Mouse (Mus musculus) kidney, embryonic 16.5 days (tissue): ENCODE measurements around the gene Abl2. TPM values are rescaled to one million over a fixed set of nuclear protein-coding genes. Genes with fewer than 3 reads are reported as not detected.
A peak's percentile ranks its signal among the peaks of the same experiment; 100 is the strongest.

Source experiments
- ATAC-seq: fragments of 200-750 bp; cut with Nextera tagmentation; 2 replicates; pipeline ENCODE4 v1.8.0; 2017; ENCODE audit warnings: moderate TSS enrichment; ENCODE audit not compliant: low FRiP score, low TSS enrichment
- H3K27ac ChIP-seq: fragments of 300-500 bp; sonication (generic); 2 replicates; pipeline ENCODE4 v1.5.1; 2014; ENCODE audit warnings: low read length
- H3K27me3 ChIP-seq: fragments of 300-500 bp; sonication (generic); 2 replicates; pipeline ENCODE4 v1.6.1; 2014; ENCODE audit warnings: low read length, control low read depth, mixed read lengths; ENCODE audit not compliant: insufficient read depth
- H3K36me3 ChIP-seq: fragments of 300-500 bp; sonication (generic); 2 replicates; pipeline ENCODE4 v1.6.1; 2014; ENCODE audit warnings: low read length, control low read depth, mixed read lengths; ENCODE audit not compliant: insufficient read depth
- H3K4me1 ChIP-seq: fragments of 300-500 bp; sonication (generic); 2 replicates; pipeline ENCODE4 v1.6.1; 2014; ENCODE audit warnings: low read length, control low read depth, mixed read lengths; ENCODE audit not compliant: insufficient read depth
- H3K4me2 ChIP-seq: fragments of 300-500 bp; sonication (generic); replicated peaks from 2 replicates; pipeline ENCODE4 v1.6.1; 2014; ENCODE audit warnings: low read depth, low read length
- H3K4me3 ChIP-seq: fragments of 300-500 bp; sonication (generic); 2 replicates; pipeline ENCODE4 v1.5.1; 2014; ENCODE audit warnings: mild to moderate bottlenecking, low read length
- H3K9ac ChIP-seq: fragments of 300-500 bp; sonication (generic); replicated peaks from 2 replicates; pipeline ENCODE4 v1.6.1; 2014; ENCODE audit warnings: low read length
- H3K9me3 ChIP-seq: fragments of 300-500 bp; sonication (generic); 2 replicates; pipeline ENCODE4 v1.6.1; 2016; ENCODE audit warnings: low read length, control low read depth
- WGBS: fragments of 180-500 bp; shearing (Covaris S2); extraction: QIAGEN DNeasy Blood & Tissue Kit; methylation state at CpG from one replicate; pipeline ENCODE4 v1.1.7; 2014; 5-methylcytosine and 5-hydroxymethylcytosine counted together
- polyA plus RNA-seq: library from polyadenylated mRNA; unstranded; fragments of >200 nt; fragmentation: Nextera tagmentation; extraction: Ambion mirVana; gene quantifications from 2 replicates; pipeline ENCODE4 v1.2.1, GENCODE M21; 2015

Abl2 gene
- polyA plus RNA-seq, 1 experiment from 2014 or later: 4.0 TPM

DNA sequence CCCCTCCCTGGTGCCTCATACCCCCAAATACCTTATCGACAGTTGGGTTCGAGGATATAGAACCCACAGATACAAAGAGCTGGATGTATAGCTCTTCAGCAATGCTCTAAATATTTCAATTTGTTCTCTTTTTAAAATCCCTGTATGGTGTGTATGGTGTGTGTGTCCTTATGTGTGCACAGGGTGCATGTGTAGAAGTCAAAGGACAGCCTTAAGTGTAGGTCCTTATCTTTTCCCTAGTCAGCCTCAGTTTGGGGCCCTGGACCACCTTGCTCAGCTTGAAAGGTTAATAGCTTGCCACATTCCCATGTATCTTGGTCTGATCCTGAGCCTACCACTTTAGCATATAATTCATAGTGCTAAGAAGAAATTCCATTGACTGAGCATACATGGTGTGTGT is 49.9 kb downstream of the Abl2 start:
- Histone ChIP-seq H3K27me3 (no peaks in the 10 kb centered on the region), H3K9me3 (no peaks in the 10 kb centered on the region), H3K4me3 (no peak overlapping the region), H3K4me2 (no peak overlapping the region), H3K9ac (no peak overlapping the region), H3K4me1 (peaks cover 14% of the 10 kb centered on the region), H3K36me3 (no peaks in the 10 kb centered on the region), H3K27ac (no peak overlapping the region)
- 89% methylated on average over 2 of the region's 2 CpGs for WGBS
- ATAC-seq: no peak

DNA sequence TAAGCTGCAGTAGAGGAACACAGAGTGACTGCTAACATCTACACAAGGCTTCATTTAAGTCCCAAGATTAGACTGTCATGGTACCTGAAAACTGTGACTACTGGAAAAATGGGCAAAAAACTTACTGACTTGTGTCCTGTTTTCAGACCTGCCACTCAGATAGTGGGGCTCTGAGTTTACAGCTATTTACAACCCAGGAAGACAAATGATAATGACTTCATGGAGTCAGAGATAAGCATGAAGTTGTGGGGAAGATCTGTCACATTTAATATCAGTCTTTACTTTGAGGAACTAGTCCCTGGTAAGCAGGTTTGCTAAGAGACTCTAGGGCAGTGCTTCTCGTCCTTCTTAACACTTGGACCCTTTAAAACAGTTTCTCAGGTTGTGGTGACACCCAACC is 51.7 kb downstream of the Abl2 start:
- Histone ChIP-seq H3K36me3 (no peaks in the 10 kb centered on the region), H3K27ac (no peak overlapping the region), H3K4me1 (peaks cover 28% of the 10 kb centered on the region), H3K9ac (no peak overlapping the region), H3K4me3 (no peak overlapping the region), H3K4me2 (no peak overlapping the region), H3K27me3 (no peaks in the 10 kb centered on the region), H3K9me3 (no peaks in the 10 kb centered on the region)
- ATAC-seq: no peak
- 92% methylated on average over 1 of the region's 1 CpGs for WGBS

DNA sequence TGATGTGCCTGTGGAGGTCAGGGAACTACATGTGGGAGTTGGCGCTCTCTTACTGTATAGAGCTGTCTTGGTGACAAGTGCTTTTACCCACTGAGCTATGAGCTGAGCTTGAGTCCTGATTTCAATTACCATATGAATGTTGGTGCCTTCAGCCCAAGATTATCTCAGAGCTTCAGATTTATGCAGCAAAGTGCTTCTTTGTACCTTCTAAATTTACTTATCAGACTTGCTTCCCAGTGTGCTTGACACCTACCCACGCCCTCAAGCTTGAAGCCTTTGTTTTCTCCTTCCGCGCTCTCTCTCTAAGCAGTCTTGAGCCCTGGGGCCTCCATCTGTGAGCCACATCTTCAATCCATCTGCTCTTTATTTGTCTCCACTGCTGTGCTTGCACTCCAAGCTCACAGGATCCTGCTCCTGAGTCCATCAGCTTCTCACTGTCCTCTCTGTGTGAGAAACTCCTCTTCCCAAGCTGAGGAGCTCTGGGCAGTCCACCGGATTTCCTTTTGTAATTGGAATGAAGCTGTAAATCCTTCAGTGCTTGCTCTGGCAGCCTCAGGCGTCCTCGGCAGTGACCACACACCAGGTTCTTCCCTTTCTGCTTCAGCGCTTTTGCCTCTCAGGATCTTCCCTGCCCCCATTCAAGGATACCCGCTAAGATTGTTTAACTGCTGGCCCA is 55.4 kb downstream of the Abl2 start:
- 17% methylated on average over 9 of the region's 9 CpGs for WGBS
- Histone ChIP-seq H3K36me3 (no peaks in the 10 kb centered on the region), H3K27me3 (no peaks in the 10 kb centered on the region), H3K4me1 (peaks cover 44% of the 10 kb centered on the region), H3K27ac (peak overlapping the region; percentile 95), H3K9ac (peak overlapping the region; percentile 22), H3K4me2 (peak overlapping the region; percentile 40), H3K9me3 (no peaks in the 10 kb centered on the region), H3K4me3 (no peak overlapping the region)
- ATAC-seq: peak; percentile 71

DNA sequence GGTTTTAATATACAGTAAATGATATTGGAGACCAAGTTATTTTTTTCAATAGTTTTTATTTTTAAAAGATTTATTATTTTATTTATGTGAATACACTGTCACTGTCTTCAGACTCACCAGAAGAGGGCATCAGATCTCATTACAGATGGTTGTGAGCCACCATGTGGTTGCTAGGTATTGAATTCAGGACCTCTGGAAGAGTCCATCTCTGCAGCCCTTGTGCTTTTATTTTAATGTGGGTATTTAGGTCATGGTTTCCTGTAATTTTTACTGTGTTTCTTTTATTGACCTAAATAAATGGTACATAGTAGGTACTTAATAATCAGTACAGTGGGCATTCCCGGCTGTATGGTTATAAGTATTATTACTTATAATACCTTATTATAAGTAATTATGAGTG is 56.1 kb downstream of the Abl2 start:
- WGBS: 86% methylated on average over 1 of the region's 1 CpGs
- Histone ChIP-seq H3K27me3 (no peaks in the 10 kb centered on the region), H3K4me1 (peaks cover 38% of the 10 kb centered on the region), H3K36me3 (no peaks in the 10 kb centered on the region), H3K9me3 (no peaks in the 10 kb centered on the region), H3K4me2 (0 out of 2 replicates have a peak overlapping the region, but pooled peaks have one; percentile 46), H3K9ac (no peak overlapping the region), H3K27ac (no peak overlapping the region), H3K4me3 (no peak overlapping the region)
- ATAC-seq: no peak

DNA sequence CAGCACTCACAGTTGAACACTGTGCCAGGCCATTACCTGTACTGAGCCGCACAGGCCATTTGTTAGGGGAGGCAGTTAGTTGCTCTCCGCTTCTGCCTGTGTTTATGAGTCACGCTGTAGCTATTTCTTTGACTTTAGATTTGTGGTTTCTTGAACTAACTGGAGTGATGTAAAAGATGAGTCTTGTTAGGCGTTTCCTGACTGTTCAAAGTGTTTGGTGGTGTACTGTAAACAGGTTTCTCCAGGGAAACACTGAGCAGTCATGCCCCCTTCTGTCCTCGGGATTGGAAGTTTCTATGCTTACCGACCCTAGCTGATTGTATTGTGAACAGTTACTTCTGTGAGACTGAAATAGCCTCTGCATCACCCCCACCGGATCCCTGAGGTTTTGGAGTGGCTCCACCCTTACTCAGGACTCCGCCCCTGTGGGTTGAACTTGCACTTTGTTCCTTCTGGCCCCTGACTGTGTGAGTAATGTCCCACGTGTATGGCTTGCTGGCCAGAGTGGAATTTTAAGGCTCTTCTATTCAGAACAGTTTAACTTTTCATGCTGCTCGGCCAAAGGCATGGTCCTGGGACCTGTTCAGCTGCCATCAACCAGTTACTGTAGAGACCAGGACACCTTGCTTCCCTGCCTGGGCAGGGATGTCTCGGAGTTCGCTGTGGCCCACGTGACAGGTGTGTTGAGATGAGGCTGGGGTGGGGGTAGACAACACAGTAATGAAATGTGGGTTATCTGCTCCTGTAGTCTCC is 57.0 kb downstream of the Abl2 start:
- Histone ChIP-seq H3K36me3 (no peaks in the 10 kb centered on the region), H3K27ac (peak overlapping the region; percentile 54), H3K4me3 (peak overlapping the region; percentile 23), H3K9ac (peak overlapping the region; percentile 3; the same call in 1 of the 2 replicates), H3K27me3 (no peaks in the 10 kb centered on the region), H3K4me2 (peak overlapping the region; percentile 46), H3K4me1 (peaks cover 37% of the 10 kb centered on the region), H3K9me3 (no peaks in the 10 kb centered on the region)
- 14% methylated on average over 13 of the region's 13 CpGs for WGBS
- ATAC-seq: peak; percentile 87

DNA sequence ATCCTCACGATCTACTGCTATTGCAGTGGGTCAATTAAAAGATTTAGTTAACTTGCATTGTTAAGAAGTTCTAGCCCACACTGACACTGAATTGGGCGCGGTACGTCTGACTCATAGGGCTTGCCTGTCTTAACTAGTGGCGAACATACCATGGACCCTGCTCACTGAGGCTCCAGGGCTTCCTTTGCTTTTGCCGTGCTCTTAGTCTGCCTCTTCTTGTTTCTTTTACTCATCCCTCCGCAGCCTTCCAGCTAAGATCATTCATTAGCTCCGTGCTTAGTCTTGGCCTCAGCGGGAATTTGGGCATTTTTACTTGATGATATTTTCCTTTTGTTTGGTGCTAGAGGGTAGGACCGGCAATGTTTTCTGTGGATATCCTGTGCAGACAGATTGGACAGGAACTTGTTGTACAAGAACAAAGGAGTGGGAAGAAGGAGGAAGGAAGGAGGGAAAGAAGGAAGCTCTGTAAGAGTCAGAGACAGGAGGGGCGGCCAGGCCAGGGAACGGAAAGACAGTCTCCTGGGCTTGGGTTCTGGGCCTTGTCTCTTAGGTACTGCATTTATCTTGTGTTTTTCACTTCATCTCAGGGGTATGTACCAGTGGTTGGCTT is 58.5 kb downstream of the Abl2 start:
- 0 out of 2 replicates have a peak overlapping the region, but pooled peaks have one; percentile 26 for H3K9ac ChIP-seq
- WGBS: 55% methylated on average over 12 of the region's 12 CpGs
- H3K27me3 ChIP-seq: no peaks in the 10 kb centered on the region
- H3K4me2 ChIP-seq: peak overlapping the region; percentile 27
- ATAC-seq: no peak
- H3K4me1 ChIP-seq: peaks cover 37% of the 10 kb centered on the region
- H3K36me3 ChIP-seq: no peaks in the 10 kb centered on the region
- H3K9me3 ChIP-seq: no peaks in the 10 kb centered on the region
- H3K27ac ChIP-seq: peak overlapping the region; percentile 22; the same call in 1 of the 2 replicates
- peak overlapping the region; percentile 13 for H3K4me3 ChIP-seq

DNA sequence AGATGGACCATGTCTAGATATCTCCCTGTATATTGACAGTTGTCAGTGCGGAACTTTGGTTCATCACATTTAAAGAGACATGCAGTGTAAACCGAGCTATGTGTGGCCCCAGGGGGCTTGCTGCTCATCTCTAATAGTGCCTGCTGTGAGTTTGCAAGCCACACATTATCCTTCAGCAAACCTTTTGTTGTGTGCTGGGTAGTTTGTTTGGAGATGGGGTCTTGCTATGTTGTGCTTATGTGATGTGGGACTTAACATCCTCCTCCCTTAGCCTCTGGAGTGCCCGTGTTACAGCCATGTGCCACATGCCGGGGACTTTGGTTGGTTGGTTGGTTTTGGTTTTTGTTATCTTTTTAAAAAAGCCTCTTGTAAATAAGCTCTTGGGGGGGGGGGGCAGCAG is 59.2 kb downstream of the Abl2 start:
- no peak overlapping the region for H3K4me2 ChIP-seq
- no peak overlapping the region for H3K9ac ChIP-seq
- ATAC-seq: no peak
- H3K4me1 ChIP-seq: peaks cover 37% of the 10 kb centered on the region
- H3K4me3 ChIP-seq: no peak overlapping the region
- H3K9me3 ChIP-seq: no peaks in the 10 kb centered on the region
- H3K27ac ChIP-seq: no peak overlapping the region
- H3K27me3 ChIP-seq: no peaks in the 10 kb centered on the region
- H3K36me3 ChIP-seq: no peaks in the 10 kb centered on the region
- WGBS: 60% methylated on average over 4 of the region's 4 CpGs

DNA sequence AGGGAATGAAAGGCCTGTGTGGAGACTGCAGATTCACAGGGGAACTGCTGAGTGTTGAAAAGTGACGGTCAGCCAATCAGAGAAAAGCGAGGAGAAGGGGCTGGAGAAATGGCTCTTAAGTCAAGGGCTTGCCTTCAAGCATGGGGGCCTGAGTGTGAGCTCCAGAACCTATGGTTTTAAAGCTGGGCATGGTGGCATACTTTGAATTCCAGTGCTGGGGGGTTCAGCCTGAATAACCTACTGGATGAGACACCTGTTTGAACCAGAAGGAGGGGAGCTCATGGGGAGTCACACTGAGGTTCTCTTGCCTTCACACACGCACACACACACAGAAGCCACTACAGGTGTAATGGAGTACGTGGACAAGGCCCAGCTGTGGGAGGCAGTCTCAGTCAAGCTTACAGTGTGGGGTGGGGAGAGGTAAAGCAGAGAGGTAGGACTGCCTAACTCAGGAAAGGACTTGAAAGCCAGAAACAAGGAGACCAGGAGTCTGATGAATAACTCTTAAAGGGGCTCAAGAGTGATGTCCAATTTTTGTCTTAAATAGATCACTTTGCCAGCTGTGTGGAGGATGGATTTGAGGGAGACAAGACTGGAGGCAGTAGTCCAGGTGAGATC is 61.8 kb downstream of the Abl2 start:
- 70% methylated on average over 4 of the region's 4 CpGs for WGBS

DNA sequence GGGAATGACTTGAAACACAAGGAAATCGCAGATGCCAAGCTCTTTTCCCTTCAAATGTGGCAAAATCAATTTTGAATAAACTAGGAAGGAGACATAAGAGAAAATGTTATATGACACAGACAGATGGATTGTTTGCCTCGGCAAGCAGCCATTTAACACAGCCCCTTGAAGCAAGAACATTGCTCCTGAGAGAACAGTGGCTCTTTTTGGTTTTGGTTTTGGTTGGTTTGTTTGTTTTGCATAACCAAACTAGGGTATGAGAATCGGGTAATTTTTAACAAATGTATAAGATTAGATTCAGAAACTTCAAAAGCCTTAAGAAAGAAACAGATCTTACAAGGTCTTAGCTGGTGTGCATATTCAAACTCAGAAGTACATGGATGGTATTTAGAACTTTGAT is 62.4 kb downstream of the Abl2 start:
- no peak for ATAC-seq
- 78% methylated on average over 3 of the region's 3 CpGs for WGBS
- Histone ChIP-seq H3K4me2 (no peak overlapping the region), H3K9ac (no peak overlapping the region), H3K4me3 (no peak overlapping the region), H3K9me3 (no peaks in the 10 kb centered on the region), H3K27ac (no peak overlapping the region), H3K36me3 (0 out of 2 replicates have a peak, but pooled peaks cover 7% of the 10 kb centered on the region), H3K27me3 (no peaks in the 10 kb centered on the region), H3K4me1 (peaks cover 13% of the 10 kb centered on the region)

More for the DNA sequence above, 61.8 kb downstream of the Abl2 start:
- H3K4me2 ChIP-seq: no peak overlapping the region
- H3K4me1 ChIP-seq: peaks cover 18% of the 10 kb centered on the region
- H3K9me3 ChIP-seq: no peaks in the 10 kb centered on the region
- 0 out of 2 replicates have a peak, but pooled peaks cover 5% of the 10 kb centered on the region for H3K36me3 ChIP-seq
- no peak overlapping the region for H3K4me3 ChIP-seq
- H3K27me3 ChIP-seq: no peaks in the 10 kb centered on the region
- H3K27ac ChIP-seq: no peak overlapping the region
- no peak overlapping the region for H3K9ac ChIP-seq
- no peak for ATAC-seq
